Mouse (Mus musculus) C2C12 (cell line): ENCODE measurements around the gene 9130230L23Rik.

Experiments used
- CTCF ChIP-seq: IDR thresholded peaks from one replicate; pipeline ENCODE4 v1.5.1; 2011; ENCODE audit not compliant: control insufficient read depth, insufficient read depth, insufficient read length
- FOSL1 ChIP-seq: IDR thresholded peaks from one replicate; pipeline ENCODE4 v1.8.0; 2011; ENCODE audit warnings: mild to moderate bottlenecking, low read length; ENCODE audit not compliant: poor library complexity, insufficient read depth, severe bottlenecking
- MYOG ChIP-seq: IDR thresholded peaks from one replicate; pipeline ENCODE4 v1.6.1; 2011; ENCODE audit not compliant: control insufficient read depth, insufficient read length; ENCODE audit errors: extremely low read depth
- USF1 ChIP-seq: IDR thresholded peaks from one replicate; pipeline ENCODE4 v1.6.1; 2011; ENCODE audit warnings: low read depth, mild to moderate bottlenecking, control low read depth, moderate library complexity

DNA sequence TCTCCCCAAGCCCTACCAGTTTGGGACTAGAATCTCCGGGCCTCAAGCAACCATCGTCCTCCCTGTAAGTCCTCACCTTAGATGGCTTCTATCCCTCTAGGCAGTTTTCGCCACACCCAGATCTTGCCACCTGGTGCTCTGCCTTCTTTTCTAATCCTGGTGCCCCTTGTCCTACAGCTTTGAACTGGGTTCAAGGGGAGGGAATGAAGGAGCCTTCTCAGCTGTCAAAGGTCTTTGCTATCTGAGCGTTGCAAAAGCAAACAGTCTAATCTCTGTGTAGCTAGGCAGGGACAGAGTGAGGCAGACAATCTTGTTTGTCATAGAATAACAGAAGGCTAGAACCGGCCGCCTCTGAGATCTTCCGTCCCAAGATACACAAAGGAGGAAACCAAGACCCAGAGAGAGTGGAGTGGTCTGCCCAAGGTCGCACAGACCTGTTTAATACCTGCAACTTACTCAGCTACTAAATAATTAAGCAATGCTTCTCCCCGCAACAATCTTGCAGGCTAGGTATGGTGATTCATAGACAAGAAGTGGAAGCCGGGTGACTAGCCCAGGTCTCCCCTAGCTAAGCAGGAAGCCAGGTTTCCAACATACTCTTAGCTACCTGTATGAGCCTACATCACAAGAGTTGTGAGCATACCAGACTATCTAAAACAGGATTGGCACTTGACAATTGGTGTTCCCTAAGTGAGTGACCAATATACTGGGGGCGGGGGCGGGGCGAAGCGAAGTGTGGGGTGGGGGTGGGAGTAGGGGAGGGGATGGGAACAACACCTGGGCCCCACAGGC, at the start of gene 9130230L23Rik:
- TF ChIP-seq CTCF (no peak), FOSL1 (no peak), USF1 (no peak), MYOG (no peak)
